Mouse (Mus musculus) lung, adult 2 months (tissue): ENCODE data around the gene Arhgap10.

ENCODE experiments used
- CTCF ChIP-seq: fragments of 200-500 bp; IDR thresholded peaks from 2 replicates; pipeline ENCODE4 v1.5.1; 2011; ENCODE audit warnings: mild to moderate bottlenecking, low read length, control low read depth; ENCODE audit not compliant: insufficient read depth
- POLR2A ChIP-seq: fragments of 200-500 bp; IDR thresholded peaks from 2 replicates; pipeline ENCODE4 v1.6.1; 2011; ENCODE audit warnings: low read depth, mild to moderate bottlenecking, control low read depth, low read length, borderline replicate concordance; ENCODE audit errors: extremely low read depth

GRCm38 (mm10) chr8:77341329-77341728 is 176.4 kb downstream of the Arhgap10 start:
- no peak for TF ChIP-seq POLR2A
- TF ChIP-seq CTCF = no peak
